Mouse (Mus musculus) forebrain, embryonic 16.5 days (tissue): Measurements from ENCODE around the gene 2610507B11Rik. TPM values are rescaled to one million over a fixed set of nuclear protein-coding genes. Genes with fewer than 3 reads are reported as not detected.

Experiments
- ATAC-seq: fragments of 200-750 bp; cut with Nextera tagmentation; 2 replicates; pipeline ENCODE4 v1.8.0; 2017; ENCODE audit warnings: mild to moderate bottlenecking, moderate library complexity
- H3K27ac ChIP-seq: fragments of 300-500 bp; sonication (generic); 2 replicates; pipeline ENCODE4 v1.5.1; 2014; ENCODE audit warnings: low read length, control low read depth
- H3K27me3 ChIP-seq: fragments of 300-500 bp; sonication (generic); replicated peaks from 2 replicates; pipeline ENCODE4 v1.6.1; 2014; ENCODE audit warnings: low read length; ENCODE audit not compliant: control insufficient read depth, insufficient read depth
- H3K36me3 ChIP-seq: fragments of 300-500 bp; sonication (generic); 2 replicates; pipeline ENCODE4 v1.6.1; 2014; ENCODE audit not compliant: control insufficient read depth, insufficient read depth
- H3K4me1 ChIP-seq: fragments of 300-500 bp; sonication (generic); replicated peaks from 2 replicates; pipeline ENCODE4 v1.6.1; 2014; ENCODE audit warnings: low read length; ENCODE audit not compliant: control insufficient read depth, insufficient read depth
- H3K4me2 ChIP-seq: fragments of 300-500 bp; sonication (generic); 2 replicates; pipeline ENCODE4 v1.6.1; 2014; ENCODE audit warnings: mild to moderate bottlenecking, low read length, control low read depth
- H3K4me3 ChIP-seq: fragments of 300-500 bp; sonication (generic); replicated peaks from 2 replicates; pipeline ENCODE4 v1.5.1; 2014; ENCODE audit warnings: mild to moderate bottlenecking, low read length, control low read depth
- H3K9ac ChIP-seq: fragments of 300-500 bp; sonication (generic); replicated peaks from 2 replicates; pipeline ENCODE4 v1.6.1; 2014; ENCODE audit warnings: low read depth, low read length, control low read depth
- H3K9me3 ChIP-seq: fragments of 300-500 bp; sonication (generic); 2 replicates; pipeline ENCODE4 v1.6.1; 2016; ENCODE audit warnings: low read length; ENCODE audit not compliant: control insufficient read depth
- WGBS: fragments of 180-500 bp; shearing (Covaris S2); extraction: QIAGEN DNeasy Blood & Tissue Kit; methylation state at CpG from one replicate; pipeline ENCODE4 v1.1.7; 2014; 5-methylcytosine and 5-hydroxymethylcytosine counted together
- polyA plus RNA-seq: library from polyadenylated mRNA; unstranded; fragments of >200 nt; fragmentation: Nextera tagmentation; extraction: Ambion mirVana; gene quantifications from 2 replicates; pipeline ENCODE4 v1.2.1, GENCODE M21; 2015

Gene 2610507B11Rik
- polyA plus RNA-seq, 1 experiment from 2014 or later: 56.4 TPM

DNA sequence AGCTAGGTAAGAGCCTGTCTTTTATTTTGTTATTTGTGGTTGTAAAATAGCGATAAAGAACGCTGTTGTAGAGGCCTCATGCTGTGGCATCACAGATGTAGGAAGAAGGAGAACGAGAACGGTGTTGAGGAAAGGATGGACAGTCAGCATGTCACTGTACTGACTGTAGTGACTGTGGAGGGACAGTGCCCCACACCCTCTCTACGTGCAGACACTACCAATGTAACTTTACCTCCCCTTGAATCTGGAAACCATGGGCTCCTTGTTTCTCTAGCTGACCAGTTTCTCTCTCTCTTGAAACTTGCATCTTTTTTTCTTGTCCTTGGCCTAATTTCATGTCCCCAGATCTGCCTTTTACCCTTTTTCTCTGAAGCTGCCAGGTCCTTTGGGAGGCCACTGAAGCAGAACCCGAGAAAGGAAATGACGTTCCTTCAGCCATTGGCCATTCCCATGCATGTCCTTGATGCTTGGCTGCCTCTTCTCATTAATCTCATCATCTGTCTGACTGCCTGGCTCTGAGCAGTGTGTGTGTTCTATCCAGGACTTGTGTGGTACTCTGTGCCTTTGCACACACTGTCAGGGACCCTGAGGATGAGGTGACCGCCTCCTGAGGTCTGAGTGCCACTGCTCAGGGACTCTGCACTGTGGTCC is 49.4 kb downstream of the 2610507B11Rik start:
- H3K9ac ChIP-seq: no peak overlapping the region
- no peak overlapping the region for H3K4me3 ChIP-seq
- H3K9me3 ChIP-seq: no peaks in the 10 kb centered on the region
- H3K27ac ChIP-seq: no peak overlapping the region
- ATAC-seq: no peak
- no peak overlapping the region for H3K4me2 ChIP-seq
- 0 out of 2 replicates have a peak, but pooled peaks cover 3% of the 10 kb centered on the region for H3K4me1 ChIP-seq
- H3K27me3 ChIP-seq: no peaks in the 10 kb centered on the region
- H3K36me3 ChIP-seq: 0 out of 2 replicates have a peak, but pooled peaks cover 3% of the 10 kb centered on the region
- 90% methylated on average over 8 of the region's 8 CpGs for WGBS

GRCm38 (mm10) chr11:78313662-78314061 is 52.1 kb downstream of the 2610507B11Rik start:
- WGBS: 94% methylated on average over 2 of the region's 2 CpGs
- no peak overlapping the region for H3K4me3 ChIP-seq
- no peaks in the 10 kb centered on the region for H3K9me3 ChIP-seq
- H3K27ac ChIP-seq: no peak overlapping the region
- no peak overlapping the region for H3K9ac ChIP-seq
- no peaks in the 10 kb centered on the region for H3K4me1 ChIP-seq
- no peak overlapping the region for H3K4me2 ChIP-seq
- no peaks in the 10 kb centered on the region for H3K27me3 ChIP-seq
- 0 out of 2 replicates have a peak, but pooled peaks cover 6% of the 10 kb centered on the region for H3K36me3 ChIP-seq
- ATAC-seq: no peak

- no peak for ATAC-seq
- Histone ChIP-seq H3K9ac (no peak overlapping the region), H3K36me3 (0 out of 2 replicates have a peak, but pooled peaks cover 6% of the 10 kb centered on the region), H3K4me1 (peaks cover 14% of the 10 kb centered on the region), H3K4me3 (no peak overlapping the region), H3K27ac (no peak overlapping the region), H3K4me2 (no peak overlapping the region), H3K9me3 (no peaks in the 10 kb centered on the region), H3K27me3 (no peaks in the 10 kb centered on the region)
- WGBS: 36% methylated on average over 2 of the region's 2 CpGs
These were observed 56.9 kb downstream of the 2610507B11Rik start for GRCm38 (mm10) chr11:78318411-78318810.

DNA sequence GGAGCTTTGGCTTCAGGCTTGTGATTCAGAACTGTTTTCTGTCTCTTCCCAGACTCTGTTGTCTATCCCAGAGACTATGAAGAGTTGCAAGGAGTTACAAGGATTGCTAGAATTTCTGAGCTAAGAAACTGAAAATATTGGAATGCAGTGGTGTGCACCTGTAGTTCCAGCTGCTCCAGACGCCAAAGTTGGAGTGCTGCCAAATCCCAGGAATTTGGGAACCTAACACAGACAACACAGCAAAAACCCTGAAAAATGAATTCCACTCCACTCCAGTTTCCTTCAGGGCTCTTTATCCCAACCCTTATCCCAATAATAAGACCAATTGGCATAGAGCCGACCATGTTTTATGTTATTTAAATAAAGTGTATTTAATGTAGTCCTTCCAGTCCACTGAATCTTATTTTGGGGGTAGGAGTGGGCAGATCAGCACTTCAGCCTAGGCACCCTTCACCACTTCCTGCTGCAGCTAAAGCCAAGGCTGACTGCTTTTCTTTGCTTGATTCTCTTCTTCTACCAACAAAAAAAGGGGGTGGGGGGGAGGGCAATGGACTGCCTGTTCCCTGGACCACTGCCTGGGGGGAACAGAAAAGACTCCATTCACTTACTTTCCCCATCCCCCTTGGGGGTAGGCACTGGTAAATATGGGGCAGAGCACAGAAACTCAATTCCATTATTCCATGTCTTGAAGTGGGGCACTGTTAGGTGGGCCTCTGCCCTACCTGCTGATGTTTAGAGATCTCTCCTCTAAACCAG is 60.7 kb downstream of the 2610507B11Rik start:
- Histone ChIP-seq H3K36me3 (no peaks in the 10 kb centered on the region), H3K9me3 (no peaks in the 10 kb centered on the region), H3K27me3 (no peaks in the 10 kb centered on the region), H3K27ac (peak overlapping the region; percentile 68), H3K4me1 (peaks cover 20% of the 10 kb centered on the region), H3K4me3 (peak overlapping the region; percentile 6), H3K4me2 (peak overlapping the region; percentile 46), H3K9ac (no peak overlapping the region)
- 13% methylated on average over 2 of the region's 2 CpGs for WGBS
- ATAC-seq: peak; percentile 81

DNA sequence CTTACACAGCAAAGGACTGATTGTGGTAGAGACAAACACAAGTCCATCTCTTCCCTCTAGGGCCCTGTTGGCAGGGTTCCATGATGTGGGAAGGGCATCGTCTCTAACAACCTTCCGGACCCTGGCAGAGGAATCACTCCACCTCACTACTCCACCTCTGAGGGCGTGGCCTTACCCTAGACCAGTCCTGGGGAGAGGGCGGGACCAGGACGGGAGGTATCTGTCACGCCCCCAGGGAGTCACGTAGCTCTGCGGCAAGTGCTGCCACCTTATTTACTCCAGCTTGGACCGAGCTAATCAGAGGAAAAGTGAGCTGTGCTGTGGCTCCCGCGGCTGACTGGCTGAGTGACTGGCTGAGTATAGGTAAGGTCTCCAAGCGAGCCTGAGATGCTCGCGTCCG is 61.3 kb downstream of the 2610507B11Rik start, which contains the start of gene Aldoc:
Aldoc (plus strand) TSS at position 109 of the 400 bp plus-strand sequence.
- H3K4me3 ChIP-seq: peak within 1 kb of the TSS; percentile 6
- 0 out of 2 replicates have a peak within 1 kb of the TSS, but pooled peaks have one; percentile 7 for H3K9ac ChIP-seq
- peak; percentile 87 for ATAC-seq
- H3K36me3 ChIP-seq: no peaks in the 10 kb centered on the region
- H3K9me3 ChIP-seq: no peaks in the 10 kb centered on the region
- 2% methylated on average over 15 of the region's 15 CpGs for whole genome bisulfite sequencing
- peak within 1 kb of the TSS; percentile 68 for H3K27ac ChIP-seq
- H3K4me1 ChIP-seq: peaks cover 20% of the 10 kb centered on the region
- peak within 1 kb of the TSS; percentile 46 for H3K4me2 ChIP-seq
- no peaks in the 10 kb centered on the region for H3K27me3 ChIP-seq

DNA sequence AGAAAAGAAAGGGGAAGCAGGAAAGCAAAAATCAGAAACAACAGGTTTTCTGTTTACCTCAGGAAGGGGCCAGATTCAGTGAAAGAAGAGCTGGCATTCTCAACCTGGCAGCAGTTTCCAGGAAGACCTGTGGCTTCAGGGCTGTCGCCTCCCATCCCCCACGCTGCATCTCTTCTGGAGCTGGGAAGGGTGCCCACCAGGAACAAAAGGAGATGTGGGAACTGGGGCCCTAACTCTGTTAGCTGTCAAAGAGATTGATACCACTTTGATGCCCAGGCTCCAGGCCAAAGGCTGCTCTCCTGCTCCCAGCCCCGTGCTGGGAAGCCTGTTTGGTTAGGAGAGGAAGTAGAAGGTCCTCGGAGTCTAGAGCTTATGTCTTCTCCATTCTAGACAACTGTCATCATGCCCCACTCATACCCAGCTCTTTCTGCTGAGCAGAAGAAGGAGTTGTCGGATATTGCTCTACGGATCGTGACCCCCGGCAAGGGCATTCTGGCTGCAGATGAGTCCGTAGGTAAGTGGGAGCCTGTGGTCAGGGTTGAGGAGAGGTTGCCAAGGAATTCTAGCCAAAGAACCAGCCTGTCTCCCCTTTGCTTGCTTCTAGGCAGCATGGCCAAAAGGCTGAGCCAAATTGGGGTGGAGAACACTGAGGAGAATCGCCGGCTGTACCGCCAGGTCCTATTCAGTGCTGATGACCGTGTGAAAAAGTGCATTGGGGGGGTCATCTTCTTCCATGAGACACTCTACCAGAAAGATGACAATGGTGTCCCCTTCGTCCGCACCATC is 62.6 kb downstream of the 2610507B11Rik start:
- Histone ChIP-seq H3K9me3 (no peaks in the 10 kb centered on the region), H3K27ac (no peak overlapping the region; the same call in 1 of the 2 replicates), H3K4me1 (peaks cover 26% of the 10 kb centered on the region), H3K4me3 (peak overlapping the region; percentile 17), H3K4me2 (peak overlapping the region; percentile 46), H3K9ac (no peak overlapping the region), H3K27me3 (no peaks in the 10 kb centered on the region), H3K36me3 (no peaks in the 10 kb centered on the region)
- WGBS: 55% methylated on average over 15 of the region's 15 CpGs
- ATAC-seq: no peak

DNA sequence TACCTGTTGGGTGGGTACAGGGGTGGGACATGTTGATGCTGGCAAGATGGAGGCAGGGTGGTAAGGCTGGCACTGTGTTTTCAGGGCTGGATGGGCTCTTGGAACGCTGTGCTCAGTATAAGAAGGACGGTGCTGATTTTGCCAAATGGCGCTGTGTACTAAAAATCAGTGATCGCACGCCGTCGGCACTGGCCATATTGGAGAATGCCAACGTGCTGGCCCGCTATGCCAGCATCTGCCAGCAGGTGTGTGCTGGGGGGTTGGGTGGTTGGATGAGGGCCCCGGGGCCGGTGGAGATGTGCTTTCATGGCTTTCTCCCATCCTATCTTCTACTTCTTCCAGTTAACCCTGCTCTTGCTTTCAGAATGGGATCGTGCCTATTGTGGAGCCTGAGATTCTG is 63.4 kb downstream of the 2610507B11Rik start:
- WGBS: 84% methylated on average over 12 of the region's 12 CpGs
- H3K4me2 ChIP-seq: peak overlapping the region; percentile 46
- ATAC-seq: no peak
- no peak overlapping the region for H3K9ac ChIP-seq
- no peaks in the 10 kb centered on the region for H3K9me3 ChIP-seq
- H3K4me3 ChIP-seq: 0 out of 2 replicates have a peak overlapping the region, but pooled peaks have one; percentile 17
- H3K36me3 ChIP-seq: no peaks in the 10 kb centered on the region
- no peak overlapping the region for H3K27ac ChIP-seq
- H3K4me1 ChIP-seq: peaks cover 31% of the 10 kb centered on the region
- no peaks in the 10 kb centered on the region for H3K27me3 ChIP-seq

GRCm38 (mm10) chr11:78327215-78327614 is 65.7 kb downstream of the 2610507B11Rik start:
- H3K27me3 ChIP-seq: no peaks in the 10 kb centered on the region
- no peak overlapping the region for H3K4me2 ChIP-seq
- peaks cover 27% of the 10 kb centered on the region for H3K4me1 ChIP-seq
- H3K36me3 ChIP-seq: no peaks in the 10 kb centered on the region
- H3K9ac ChIP-seq: no peak overlapping the region
- H3K27ac ChIP-seq: no peak overlapping the region
- no peak overlapping the region for H3K4me3 ChIP-seq
- 90% methylated on average over 4 of the region's 4 CpGs for WGBS
- H3K9me3 ChIP-seq: no peaks in the 10 kb centered on the region
- ATAC-seq: no peak
